Mouse (Mus musculus) T-helper 17 cell (primary cell): ENCODE results near the gene Gm3264.
"Not testable (repeated sequence)": the region's sequence is repeated elsewhere in the genome, so short reads cannot be mapped to it uniquely, and the experiment has no call there.

ENCODE experiments used
- in situ Hi-C, 2 experiments: fragments of 300-600 bp; cut with MboI, MseI; formaldehyde crosslinking; loops; 1 replicate in 1 of 2; 2 replicates in 1 of 2; pipeline ENCODE4 v1.15.1; 2025; ENCODE audit warnings: high pct_unique_total_duplicates in 2 of 2

Gm3264 gene

DNA sequence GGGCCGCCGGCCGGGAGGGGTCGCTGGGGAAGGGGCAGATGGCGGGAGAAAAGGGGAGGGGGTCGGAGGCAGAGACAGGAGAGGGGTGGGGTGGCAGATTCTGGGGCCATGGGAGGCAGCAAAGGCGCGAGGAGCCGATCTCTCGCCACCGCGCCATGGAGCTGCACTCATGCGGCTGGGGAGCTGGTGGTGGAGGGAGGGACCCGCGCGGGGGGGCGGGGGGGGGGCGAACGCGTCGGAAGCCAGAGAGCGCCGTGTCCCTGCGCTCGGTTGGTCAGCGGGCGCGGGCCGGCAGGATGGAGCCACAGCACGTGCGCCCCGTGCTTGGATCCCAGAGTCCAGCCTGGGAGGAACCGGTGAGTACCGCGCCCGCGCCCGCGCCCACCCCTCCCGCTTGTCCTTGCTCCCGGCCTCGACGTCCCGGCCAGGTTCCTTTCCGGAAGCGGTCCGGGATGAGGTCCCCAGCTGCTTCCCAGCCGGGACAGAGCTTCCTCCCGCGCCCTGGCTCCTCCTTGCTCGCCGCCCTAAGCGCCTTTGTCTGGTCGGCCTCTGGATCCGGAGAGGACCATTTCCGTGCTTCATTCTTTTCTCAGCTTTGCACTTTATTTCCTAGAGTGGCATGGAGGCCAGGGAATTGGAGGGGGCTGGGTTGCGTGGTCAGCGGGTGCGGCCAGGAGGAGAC, at the start of gene Gm3264:
TSS of gene Gm3264 (plus strand) at position 278 of the 682 bp plus-strand sequence.
- in situ Hi-C loops, result not testable (repeated sequence)

DNA sequence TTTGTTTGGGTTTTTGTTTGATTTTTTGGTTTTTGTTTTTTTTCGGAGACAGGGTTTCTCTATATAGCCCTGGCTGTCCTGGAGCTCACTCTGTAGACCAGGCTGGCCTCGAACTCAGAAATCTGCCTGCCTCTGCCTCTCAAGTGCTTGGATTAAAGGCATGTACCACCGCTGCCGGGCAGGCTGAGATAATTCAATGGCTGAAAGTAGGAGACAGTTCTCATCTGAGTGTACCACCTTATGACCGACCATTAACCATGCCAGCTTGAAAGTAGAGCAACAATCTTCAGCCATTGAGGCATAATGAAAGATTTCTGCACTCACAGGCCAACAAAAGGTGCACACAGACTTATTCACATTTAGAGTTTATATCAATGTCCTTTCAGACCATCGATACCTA, 49.0 kb upstream of the Gm3264 start:
- in situ Hi-C loops, result loop anchor here (5.0 to 10.0 kb wide), 2 partner anchors 1666 to 1668 kb away; no protein-coding TSS in a partner anchor

GRCm38 (mm10) chr14:4821950-4822349, 33.4 kb upstream of the Gm3264 start:
- in situ Hi-C loops, result not testable (repeated sequence)

DNA sequence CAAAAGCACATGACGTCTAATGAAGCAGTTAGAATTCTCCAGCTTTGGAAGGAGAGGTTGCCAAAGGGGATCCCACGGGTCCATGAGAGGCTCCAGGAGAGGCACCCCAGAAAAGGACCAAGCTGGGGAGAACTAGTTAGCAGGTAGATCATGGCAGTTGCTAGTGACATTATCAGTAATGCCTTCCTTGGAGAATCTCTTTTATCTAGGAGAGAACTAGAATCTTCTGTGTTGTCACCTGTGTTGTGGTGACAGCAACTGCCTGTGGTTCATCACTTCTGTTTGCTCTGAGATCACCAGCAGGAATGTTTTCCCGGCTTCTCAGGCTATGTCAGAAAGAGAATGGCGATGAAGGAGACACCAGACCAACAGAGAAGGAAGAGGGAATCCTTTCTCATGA, 17.6 kb upstream of the Gm3264 start, which contains the start of gene Gm3269:
TSS of gene Gm3269 (plus strand) at position 301 of the 400 bp plus-strand sequence.
- in situ Hi-C loops, result loop anchor here in 1 of 2 experiments (5.0 kb wide), 1 partner anchor 441 kb away; the partner anchor contains the start of gene Gm3159

DNA sequence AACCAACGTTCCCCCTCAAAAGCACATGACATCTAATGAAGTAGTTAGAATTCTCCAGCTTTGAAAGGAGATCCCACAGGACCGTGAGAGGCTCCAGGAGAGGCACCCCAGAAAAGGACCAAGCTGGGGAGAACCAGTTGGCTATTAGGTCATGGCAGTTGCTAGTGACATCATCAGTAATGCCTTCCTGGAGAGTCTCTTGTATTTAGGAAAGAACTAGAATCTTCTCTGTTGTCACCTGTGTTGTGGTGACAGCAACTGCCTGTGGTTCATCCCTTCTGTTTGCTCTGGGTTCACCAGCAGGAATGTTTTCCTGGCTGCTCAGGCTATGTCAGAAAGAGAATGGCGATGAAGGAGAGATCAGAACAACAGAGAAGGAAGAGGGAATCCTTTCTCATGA, 36.7 kb downstream of the Gm3264 start, which contains the start of gene Gm3278:
TSS of gene Gm3278 (plus strand) at position 301 of the 400 bp plus-strand sequence.
- in situ Hi-C loops, result not testable (repeated sequence)
